Mouse (Mus musculus) T-helper 2 cell (primary cell): ENCODE results near the gene Selenoh.
"Not testable (repeated sequence)": the region's sequence is repeated elsewhere in the genome, so short reads cannot be mapped to it uniquely, and the experiment has no call there.

ENCODE experiments used
- in situ Hi-C: fragments of 300-600 bp; cut with MboI, MseI; formaldehyde crosslinking; loops from one replicate; pipeline ENCODE4 v1.15.1; 2025; ENCODE audit warnings: high pct_unique_total_duplicates

Selenoh gene

GRCm38 (mm10) chr2:84677270-84677967 is 6.8 kb upstream of the Selenoh start:
- in situ Hi-C loops = loop anchor here (5.0 kb wide), 1 partner anchor 40 kb away; the partner anchor contains the start of gene Zdhhc5

GRCm38 (mm10) chr2:84671535-84671934 is 965 bp upstream of the Selenoh start:
- in situ Hi-C loops = not testable (repeated sequence)

GRCm38 (mm10) chr2:84669828-84670568 is 572 bp downstream of the Selenoh start:
- in situ Hi-C loops = loop anchor here (10.0 kb wide), 1 partner anchor 55 kb away; no protein-coding TSS in a partner anchor

GRCm38 (mm10) chr2:84666081-84666480 is 4.5 kb downstream of the Selenoh start:
- in situ Hi-C loops = loop anchor here (10.0 kb wide), 1 partner anchor 51 kb away; no protein-coding TSS in a partner anchor

GRCm38 (mm10) chr2:84662866-84663265 is 7.7 kb downstream of the Selenoh start:
- in situ Hi-C loops = loop anchor here (5.0 to 10.0 kb wide), 2 partner anchors 48 to 206 kb away; no protein-coding TSS in a partner anchor

GRCm38 (mm10) chr2:84660253-84660652 is 10.3 kb downstream of the Selenoh start:
- in situ Hi-C loops = loop anchor here (5.0 to 10.0 kb wide), 2 partner anchors 45 to 203 kb away; no protein-coding TSS in a partner anchor

GRCm38 (mm10) chr2:84658806-84659205 is 11.8 kb downstream of the Selenoh start, which contains the start of gene Btbd18:
Gene Btbd18 (plus strand): TSS chr2:84659079.
- in situ Hi-C loops = no loop called here

GRCm38 (mm10) chr2:84655864-84656263 is 14.7 kb downstream of the Selenoh start:
- in situ Hi-C loops = no loop called here

- in situ Hi-C loops = no loop called here
Observed at GRCm38 (mm10) chr2:84653354-84653753, 17.2 kb downstream of the Selenoh start.

- in situ Hi-C loops = no loop called here
Observed at GRCm38 (mm10) chr2:84650464-84651195, 19.9 kb downstream of the Selenoh start, which contains the start of gene Ctnnd1. Gene Ctnnd1 (minus strand): TSS chr2:84650765.

GRCm38 (mm10) chr2:84649674-84650073 is 20.9 kb downstream of the Selenoh start:
- in situ Hi-C loops = no loop called here

- in situ Hi-C loops = no loop called here
Observed at GRCm38 (mm10) chr2:84648369-84648768, 22.2 kb downstream of the Selenoh start.

GRCm38 (mm10) chr2:84647051-84647568 is 23.5 kb downstream of the Selenoh start:
- in situ Hi-C loops = no loop called here

GRCm38 (mm10) chr2:84646138-84646537 is 24.4 kb downstream of the Selenoh start:
- in situ Hi-C loops = no loop called here

- in situ Hi-C loops = no loop called here
Observed at GRCm38 (mm10) chr2:84640833-84641232, 29.7 kb downstream of the Selenoh start.

- in situ Hi-C loops = no loop called here
Observed at GRCm38 (mm10) chr2:84638428-84639220, 31.9 kb downstream of the Selenoh start.

GRCm38 (mm10) chr2:84637452-84638165 is 33.0 kb downstream of the Selenoh start:
- in situ Hi-C loops = no loop called here

GRCm38 (mm10) chr2:84636231-84636741 is 34.3 kb downstream of the Selenoh start:
- in situ Hi-C loops = no loop called here

GRCm38 (mm10) chr2:84635611-84636010 is 35.0 kb downstream of the Selenoh start:
- in situ Hi-C loops = no loop called here
